Mouse (Mus musculus): ENCODE data around the gene Gga2.
A peak's percentile ranks its signal among the peaks of the same experiment; 100 is the strongest.

Gene Gga2

GRCm38 (mm10) chr7:122020667-122021354, at the start of gene Gga2:
Gga2 (minus strand) TSS chr7:122021222.
- DNase-seq: peak; percentile 92 to 94

- peak in 1 of 2 experiments; percentile 54 for DNase-seq
These were observed 46.7 kb upstream of the Gga2 start for GRCm38 (mm10) chr7:122067517-122068381.

DNA sequence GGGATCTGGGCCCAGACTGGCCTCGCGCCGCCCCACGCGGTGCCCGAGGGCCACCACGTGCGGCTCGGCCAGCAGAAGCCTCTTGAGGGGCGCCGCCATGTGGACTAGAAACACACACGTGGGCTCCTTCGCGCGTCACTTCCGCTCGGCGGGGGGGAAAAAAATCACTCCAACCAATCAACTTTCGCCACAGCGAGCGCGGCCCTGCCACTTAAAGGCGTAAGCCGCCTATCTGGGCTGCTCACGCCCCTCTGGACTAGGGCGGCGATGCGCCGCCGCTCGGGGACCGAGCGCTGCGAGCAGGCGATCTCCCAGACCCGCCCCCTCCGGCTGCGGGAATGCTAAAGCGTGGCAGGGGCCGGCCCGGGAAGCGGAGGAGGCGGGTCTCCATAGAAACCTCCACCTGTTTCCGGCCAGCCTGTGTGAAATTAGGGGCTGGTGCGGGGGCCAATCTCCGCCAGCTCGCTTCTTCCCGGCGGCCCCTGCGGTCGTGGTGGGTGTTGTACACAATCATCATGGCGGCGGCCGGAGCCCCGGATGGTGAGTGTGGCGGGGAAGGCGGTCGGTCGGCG, 46.0 kb upstream of the Gga2 start, which contains the start of the genes Ubfd1 and Ears2:
Ubfd1 (plus strand) TSS at position 231 of the 572 bp plus-strand sequence.
Ears2 (minus strand) TSS at position 319 of the 572 bp plus-strand sequence.
- DNase-seq: peak; percentile 95 to 97

GRCm38 (mm10) chr7:122066102-122066944, 45.3 kb upstream of the Gga2 start:
- no peak for DNase-seq

- DNase-seq: no peak
These were observed 44.6 kb upstream of the Gga2 start for GRCm38 (mm10) chr7:122065656-122066055.

GRCm38 (mm10) chr7:122056633-122057032, 35.6 kb upstream of the Gga2 start:
- no peak for DNase-seq

DNA sequence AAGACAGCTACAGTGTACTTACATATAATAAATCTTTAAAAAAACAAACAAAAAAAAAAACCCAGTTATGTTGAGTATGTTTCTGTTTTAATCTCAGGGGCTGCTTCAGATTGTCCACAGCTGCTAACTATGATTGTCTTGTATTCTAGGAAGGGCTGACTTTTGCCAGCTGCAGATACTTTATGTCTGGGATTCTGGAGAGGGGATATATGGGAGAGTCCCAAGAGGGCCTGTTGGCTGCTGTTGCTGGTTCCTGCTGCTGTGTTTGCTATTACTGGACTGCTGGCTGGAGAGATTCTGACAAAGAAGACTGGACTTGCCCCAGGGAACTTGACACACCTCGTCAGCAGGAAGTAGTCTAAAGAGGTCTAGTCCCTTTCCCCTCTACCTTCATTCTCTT, 29.8 kb upstream of the Gga2 start:
- DNase-seq: no peak

DNA sequence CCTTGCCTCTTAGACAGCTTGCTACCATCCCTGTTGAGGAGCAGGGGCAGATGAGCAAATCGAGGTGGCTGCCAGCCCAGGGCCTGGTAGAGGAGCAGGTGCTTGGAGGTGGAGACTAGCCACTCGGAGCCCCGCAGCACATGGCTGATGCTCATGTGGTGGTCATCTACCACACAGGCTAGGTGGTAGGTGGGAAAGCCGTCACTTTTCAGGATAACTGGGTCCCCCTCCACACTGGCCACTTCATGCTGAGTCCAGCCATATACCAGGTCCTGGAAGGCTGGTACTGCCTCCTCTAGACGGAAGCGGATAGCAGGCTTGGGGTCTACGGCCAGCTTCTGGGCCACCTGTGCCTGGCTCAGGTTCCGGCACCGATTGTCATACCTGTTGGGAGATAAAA, 27.2 kb upstream of the Gga2 start:
- no peak for DNase-seq

- DNase-seq: no peak
These were observed 25.8 kb upstream of the Gga2 start for GRCm38 (mm10) chr7:122046813-122047212.

DNA sequence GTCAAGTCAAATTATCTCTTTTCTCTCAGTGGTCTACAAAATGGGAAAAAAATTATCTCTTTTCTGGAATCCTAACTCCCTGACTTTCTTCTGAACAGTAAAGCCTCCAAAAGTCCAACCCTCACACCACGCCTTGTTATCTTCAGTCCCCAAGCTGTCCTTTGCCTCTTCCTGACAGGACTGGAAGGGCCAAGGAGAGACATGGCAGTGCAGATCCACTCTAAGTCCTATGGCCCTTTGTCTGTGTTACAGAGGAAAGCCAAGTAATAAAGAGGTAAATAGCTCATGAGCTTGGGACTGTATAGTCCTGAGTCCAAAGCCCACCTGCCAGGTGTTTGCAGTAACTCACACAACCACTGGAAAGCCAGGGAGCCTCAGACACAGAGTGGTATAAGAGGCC, 24.7 kb upstream of the Gga2 start:
- no peak for DNase-seq

DNA sequence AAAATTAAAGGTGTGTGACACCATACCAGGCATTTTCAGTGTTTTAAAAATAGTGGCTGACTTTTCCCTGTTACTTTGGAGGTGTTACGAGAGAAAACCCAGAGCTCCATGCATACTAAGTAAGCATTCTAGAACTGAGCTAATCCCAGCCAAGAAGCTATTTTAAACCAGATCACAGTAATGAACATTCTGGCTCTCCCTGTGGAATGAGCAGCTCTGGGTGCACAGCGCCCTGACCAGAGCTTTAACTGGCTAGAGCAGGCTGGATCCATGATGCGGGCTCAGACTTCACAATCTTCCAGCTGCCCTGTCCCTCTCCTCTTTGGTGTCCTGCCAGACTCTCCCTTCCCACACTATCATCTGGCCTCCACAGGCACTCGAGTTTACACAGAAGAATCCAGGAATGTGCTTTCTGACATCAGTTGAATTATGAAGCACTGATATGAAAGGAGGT, 24.2 kb upstream of the Gga2 start:
- DNase-seq: peak; percentile 20 to 54

GRCm38 (mm10) chr7:122044106-122044505, 23.1 kb upstream of the Gga2 start:
- no peak for DNase-seq

- no peak for DNase-seq
These were observed 13.3 kb upstream of the Gga2 start for GRCm38 (mm10) chr7:122034348-122034747.

GRCm38 (mm10) chr7:122033371-122033770, 12.3 kb upstream of the Gga2 start:
- DNase-seq: no peak

DNA sequence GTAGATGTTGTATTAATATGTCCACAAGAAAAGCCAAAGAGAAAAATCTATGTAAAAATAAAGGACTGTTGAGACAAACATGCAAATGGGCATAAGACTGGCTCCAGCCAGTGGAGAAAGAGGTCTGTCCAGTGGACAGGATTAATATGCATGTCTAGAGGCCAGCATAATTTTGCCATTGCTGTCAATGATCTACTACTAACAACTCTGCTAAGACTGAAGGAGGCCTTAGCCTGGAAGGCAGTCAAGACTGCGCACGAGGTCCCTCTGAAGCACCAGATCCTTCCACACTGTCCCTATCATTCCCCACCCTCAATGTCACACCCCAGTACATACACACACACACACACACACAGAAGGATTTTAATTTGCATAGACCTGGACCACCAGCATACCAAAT, 1.1 kb upstream of the Gga2 start:
- peak; percentile 40 to 70 for DNase-seq

- DNase-seq: peak in 1 of 2 experiments; percentile 27
These were observed 752 bp downstream of the Gga2 start for GRCm38 (mm10) chr7:122020273-122020666.

- peak in 1 of 2 experiments; percentile 24 for DNase-seq
These were observed 2.0 kb downstream of the Gga2 start for GRCm38 (mm10) chr7:122018978-122019377.

DNA sequence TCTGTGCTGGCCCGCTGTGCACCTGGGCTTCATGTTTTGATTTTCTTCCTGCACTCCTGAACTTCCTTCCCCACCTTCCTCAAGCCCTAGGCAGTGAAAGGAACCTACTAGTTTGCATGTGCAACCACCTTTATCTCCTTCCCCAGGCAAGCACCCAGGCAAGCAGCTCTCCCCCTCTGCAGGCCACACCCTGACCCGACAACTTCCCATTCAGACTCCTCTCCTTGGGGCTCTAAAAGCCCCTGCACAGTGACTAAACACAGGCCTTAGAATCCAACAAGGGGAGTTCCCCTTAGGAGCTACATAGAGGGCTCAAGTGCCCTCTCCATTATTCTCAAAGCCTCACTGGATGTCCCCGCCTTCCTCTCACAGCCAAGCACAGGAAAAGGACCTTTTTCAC, 2.8 kb downstream of the Gga2 start:
- peak in 1 of 2 experiments; percentile 32 for DNase-seq

GRCm38 (mm10) chr7:122015734-122016133, 5.3 kb downstream of the Gga2 start:
- DNase-seq: peak; percentile 49 to 83

GRCm38 (mm10) chr7:122015105-122015504, 5.9 kb downstream of the Gga2 start:
- DNase-seq: peak; percentile 31 to 64

DNA sequence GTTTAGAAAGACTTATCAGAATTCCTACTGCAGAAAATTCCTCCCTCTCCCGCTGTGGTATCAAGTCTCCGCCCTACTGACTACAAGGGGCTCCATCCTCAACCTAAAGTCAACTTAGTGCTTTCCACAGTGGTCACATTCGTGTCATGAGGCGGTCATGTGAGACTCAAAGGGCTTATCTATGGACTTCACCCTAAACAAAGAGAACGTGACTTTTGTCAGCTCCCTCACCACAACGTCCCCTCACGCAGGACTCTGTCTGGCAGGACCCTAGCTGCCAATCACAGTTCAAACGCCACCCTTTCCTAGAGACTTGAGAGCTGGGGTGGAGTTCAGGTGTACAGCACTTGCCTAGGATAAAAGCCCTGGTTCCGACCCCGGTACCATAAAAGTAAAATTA, 8.1 kb downstream of the Gga2 start:
- DNase-seq: no peak

GRCm38 (mm10) chr7:122012370-122012769, 8.7 kb downstream of the Gga2 start:
- no peak for DNase-seq
